Mouse (Mus musculus) gastrocnemius, adult 2 months (tissue): ENCODE results near the gene Wdr38. TPM values are rescaled to one million over a fixed set of nuclear protein-coding genes. Genes with fewer than 3 reads are reported as not detected.

ENCODE experiments used
- DNase-seq: peaks from one replicate; pipeline ENCODE4 v3.0.0; 2022
- H3K27ac ChIP-seq: fragments of 200-600 bp; 2 replicates; pipeline ENCODE4 v1.8.1; 2022; ENCODE audit warnings: mild to moderate bottlenecking
- H3K4me3 ChIP-seq: fragments of 200-600 bp; 2 replicates; pipeline ENCODE4 v1.8.1; 2022; ENCODE audit warnings: mild to moderate bottlenecking, moderate library complexity
- CTCF ChIP-seq: fragments of 200-600 bp; IDR thresholded peaks from 2 replicates; pipeline ENCODE4 v1.8.1; 2022; ENCODE audit warnings: antibody characterized with exemption, mild to moderate bottlenecking, moderate library complexity
- intact Hi-C: fragments of 180-260 bp; cut with DNase I; formaldehyde crosslinking; loops from one replicate; pipeline ENCODE4 v1.15.1; 2025
- total RNA-seq, 2 experiments: library from RNA; stranded (reverse); gene quantifications; 2 replicates each; pipeline ENCODE4 v1.2.3; 2021

The Wdr38 gene
- total RNA-seq, 2 experiments from 2014 or later, result 0.08 TPM; not detected in 1

DNA sequence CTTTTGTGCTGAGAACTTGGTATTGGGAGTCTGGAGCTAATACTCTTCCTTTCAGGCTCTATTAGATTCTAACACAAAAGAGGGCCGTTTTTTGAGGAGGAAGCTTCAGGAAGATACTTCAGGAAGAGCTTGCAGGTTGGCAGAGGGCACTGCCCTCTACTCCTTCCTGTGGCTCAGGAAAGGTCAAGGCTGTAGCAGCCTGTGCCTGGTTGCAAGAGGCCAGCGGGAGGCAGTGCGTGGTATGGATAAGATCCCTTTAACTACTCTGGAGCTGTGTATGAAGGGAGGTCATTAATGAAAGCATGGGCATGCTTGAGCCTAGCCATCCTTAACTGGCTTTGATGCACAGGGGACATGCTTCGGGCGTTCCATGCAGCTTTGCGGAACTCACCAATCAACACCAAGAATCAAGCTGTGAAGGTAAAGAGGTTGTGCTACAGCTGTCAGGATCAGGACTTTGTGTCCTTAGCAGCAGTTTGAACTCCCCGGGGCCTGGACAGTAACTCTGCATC is 15.5 kb downstream of the Wdr38 start:
- no peak for DNase-seq
- no peak for TF ChIP-seq CTCF
- intact Hi-C loops, result loop anchor here (10.0 kb wide), 1 partner anchor 1628 kb away; no protein-coding TSS in a partner anchor
- H3K4me3 ChIP-seq, result no peak overlapping the region
- H3K27ac ChIP-seq, result peak overlapping the region; percentile 90

DNA sequence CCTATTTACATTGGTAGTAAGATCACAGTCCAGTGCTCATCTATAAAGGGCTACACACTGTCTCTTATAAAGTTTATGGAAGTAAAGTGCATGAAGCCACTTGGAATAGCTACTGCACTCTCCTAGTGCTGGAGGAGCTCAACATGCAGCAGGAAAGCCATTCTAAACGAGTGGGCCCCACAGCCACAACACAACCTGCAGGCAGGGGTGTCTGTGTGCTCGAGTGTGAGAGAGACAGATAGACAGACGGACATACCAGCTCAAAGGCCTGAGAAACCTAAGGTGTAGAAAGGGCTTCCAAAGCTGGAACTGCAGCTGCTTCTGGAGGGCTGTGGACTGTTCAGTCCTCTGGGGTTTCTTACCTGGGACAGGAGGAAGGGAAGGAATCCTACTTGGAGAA is 19.3 kb downstream of the Wdr38 start:
- Histone ChIP-seq H3K4me3 (no peak overlapping the region), H3K27ac (no peak overlapping the region)
- DNase-seq, result no peak
- intact Hi-C loops, result loop anchor here (2.0 to 10.0 kb wide), 2 partner anchors 46 to 1632 kb away; no protein-coding TSS in a partner anchor
- TF ChIP-seq CTCF, result no peak

DNA sequence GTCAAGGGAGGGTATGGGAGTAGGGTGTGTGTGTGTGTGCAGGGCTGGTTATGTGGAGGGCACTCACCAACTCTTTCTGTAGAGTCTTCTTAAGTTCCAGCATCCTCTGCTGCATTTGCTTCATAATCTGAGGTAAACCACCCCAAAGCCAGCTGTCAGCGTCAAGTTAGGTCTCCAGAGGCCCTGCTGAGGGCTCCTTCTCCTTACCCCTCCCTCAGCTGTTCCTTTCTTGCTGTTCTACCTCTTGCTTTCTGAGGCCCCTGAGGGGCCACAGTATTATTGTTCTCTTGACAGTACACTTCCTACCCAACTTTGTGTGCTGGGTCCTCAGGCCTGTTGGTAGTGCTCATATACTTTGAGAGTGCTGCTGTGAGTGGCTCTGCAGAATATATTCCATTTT is 22.7 kb downstream of the Wdr38 start:
- H3K4me3 ChIP-seq, result no peak overlapping the region
- intact Hi-C loops, result no loop called here
- no peak overlapping the region for H3K27ac ChIP-seq
- TF ChIP-seq CTCF, result no peak
- DNase-seq, result no peak

DNA sequence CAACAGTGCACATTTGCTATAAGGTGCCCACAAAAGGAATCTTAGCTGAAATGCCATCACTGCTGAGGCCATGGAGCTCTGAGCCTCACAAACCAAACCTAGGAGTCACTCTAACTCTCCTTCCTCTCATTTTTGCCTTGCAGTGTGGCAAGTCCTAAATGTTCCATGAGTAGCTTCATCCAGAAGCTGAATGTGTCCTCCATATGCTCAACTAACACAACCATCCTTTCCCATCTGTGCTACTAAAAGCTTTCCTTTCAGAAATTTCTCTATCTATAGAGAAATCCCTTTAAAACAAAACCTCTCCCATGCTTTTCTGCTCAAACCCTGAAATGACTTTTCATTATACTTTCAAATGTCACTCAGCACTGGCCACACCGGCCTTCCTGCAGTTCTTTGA is 34.3 kb downstream of the Wdr38 start:
- Histone ChIP-seq H3K4me3 (no peak overlapping the region), H3K27ac (no peak overlapping the region)
- no peak for DNase-seq
- TF ChIP-seq CTCF, result no peak
- intact Hi-C loops, result no loop called here

DNA sequence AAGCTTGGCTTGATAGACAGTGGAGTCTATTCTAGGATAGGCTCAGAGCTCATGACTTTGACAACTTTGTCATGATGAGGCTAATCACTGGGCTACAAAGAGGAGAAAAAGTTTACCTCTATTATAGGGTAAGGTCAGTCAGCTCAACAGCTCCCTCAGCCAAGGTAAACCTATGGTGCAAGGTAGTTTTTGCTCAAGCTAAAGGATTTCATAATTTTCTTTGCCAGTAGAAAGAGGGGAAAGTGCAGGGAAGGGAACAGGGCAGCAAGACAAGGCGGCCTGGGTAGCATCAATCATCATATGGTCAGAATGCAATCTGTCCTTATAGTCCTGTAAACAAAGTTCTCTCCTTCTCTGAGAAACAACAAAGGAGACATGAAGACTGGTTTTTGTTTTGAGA is 42.9 kb downstream of the Wdr38 start:
- TF ChIP-seq CTCF, result no peak
- Histone ChIP-seq H3K27ac (no peak overlapping the region), H3K4me3 (no peak overlapping the region)
- intact Hi-C loops, result no loop called here
- no peak for DNase-seq

DNA sequence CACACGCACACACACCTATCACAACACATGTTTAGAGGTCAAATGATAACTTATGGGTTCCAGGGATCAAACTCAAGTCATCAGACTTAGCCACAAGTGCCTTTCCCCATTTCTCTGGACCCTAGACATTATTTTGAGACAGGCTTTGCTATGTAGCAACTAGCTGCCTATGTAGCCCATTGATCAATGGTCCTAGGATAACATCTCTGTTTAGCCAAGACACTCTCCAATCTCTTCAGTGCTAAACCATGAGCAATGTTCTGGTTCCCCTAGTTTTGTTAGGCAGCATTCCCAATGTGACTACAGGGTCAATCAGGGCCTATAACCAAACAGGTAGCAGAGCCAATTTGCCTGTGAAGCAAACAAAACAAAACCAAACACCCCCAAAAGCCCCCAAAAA is 51.2 kb downstream of the Wdr38 start:
- no peak for DNase-seq
- intact Hi-C loops, result no loop called here
- Histone ChIP-seq H3K27ac (no peak overlapping the region), H3K4me3 (no peak overlapping the region)
- no peak for TF ChIP-seq CTCF

Other genes starting within 250 kb of the Wdr38 start
- gene Nr6a1, start 69.8 kb upstream of the Wdr38 start, total RNA-seq, result 1 to 10 TPM; 3.4 to 4.8 TPM
- gene Olfml2a, start 65.5 kb upstream of the Wdr38 start, total RNA-seq, result 1 to 10 TPM; 4.2 to 6.6 TPM
- 100 to 1,000 TPM; 109 to 118 TPM for gene Arpc5l, start 7.9 kb downstream of the Wdr38 start, total RNA-seq
- gene Rpl35, start 8.1 kb downstream of the Wdr38 start, total RNA-seq, result 100 to 1,000 TPM; 264 to 300 TPM
- gene Golga1, start 68.1 kb downstream of the Wdr38 start, total RNA-seq, result 10 to 100 TPM; 12.9 to 13.9 TPM
- gene Scai, start 193.3 kb downstream of the Wdr38 start, total RNA-seq, result 1 to 10 TPM; 2.7 to 3.0 TPM
- gene Ppp6c, start 229.0 kb downstream of the Wdr38 start, total RNA-seq, result 10 to 100 TPM; 58.7 to 68.5 TPM